Mouse (Mus musculus) activated CD4-positive, CD25-positive, alpha-beta regulatory T cell, adult 4 months (primary cell): ENCODE results near the gene Spata31d1b. TPM values are rescaled to one million over a fixed set of nuclear protein-coding genes. Genes with fewer than 3 reads are reported as not detected.
"Not testable (repeated sequence)": the region's sequence is repeated elsewhere in the genome, so short reads cannot be mapped to it uniquely, and the experiment has no call there.

ENCODE experiments used
- ATAC-seq: one replicate; pipeline ENCODE4 v1.8.0; 2017
- polyA plus RNA-seq, 2 experiments: library from polyadenylated mRNA; unstranded; fragments of 100-300 nt; shearing (Covaris generic); gene quantifications; one replicate each; pipeline ENCODE4 v1.2.1; 2017

The Spata31d1b gene
- polyA plus RNA-seq, 2 experiments from 2014 or later = not detected

- ATAC-seq = peak; percentile 78
These were observed 16.3 kb upstream of the Spata31d1b start for GRCm38 (mm10) chr13:59695781-59696180.

- no peak for ATAC-seq
These were observed 13.0 kb upstream of the Spata31d1b start for GRCm38 (mm10) chr13:59699131-59699530.

- ATAC-seq = not testable (repeated sequence)
These were observed 11.9 kb upstream of the Spata31d1b start for GRCm38 (mm10) chr13:59700137-59700536.

GRCm38 (mm10) chr13:59703514-59703913 lies 8.6 kb upstream of the Spata31d1b start:
- ATAC-seq = no peak

- ATAC-seq = peak; percentile 91
These were observed 7.5 kb upstream of the Spata31d1b start for GRCm38 (mm10) chr13:59704562-59704961.

GRCm38 (mm10) chr13:59710230-59710629 lies 1.9 kb upstream of the Spata31d1b start, which contains the start of gene Spata31d1a:
TSS of gene Spata31d1a (minus strand) at chr13:59710330.
- no peak for ATAC-seq

- ATAC-seq = peak; percentile 98
These were observed 1.6 kb downstream of the Spata31d1b start for GRCm38 (mm10) chr13:59713710-59714109.

- not testable (repeated sequence) for ATAC-seq
These were observed 6.9 kb downstream of the Spata31d1b start for GRCm38 (mm10) chr13:59718857-59719440.

- ATAC-seq = no peak
These were observed 7.4 kb downstream of the Spata31d1b start for GRCm38 (mm10) chr13:59719475-59719874.

GRCm38 (mm10) chr13:59722089-59722488 lies 10.0 kb downstream of the Spata31d1b start:
- not testable (repeated sequence) for ATAC-seq

GRCm38 (mm10) chr13:59726139-59726867 lies 14.2 kb downstream of the Spata31d1b start:
- ATAC-seq = no peak

GRCm38 (mm10) chr13:59728378-59729093 lies 16.5 kb downstream of the Spata31d1b start:
- peak; percentile 96 for ATAC-seq

- ATAC-seq = no peak
These were observed 19.6 kb downstream of the Spata31d1b start, which contains the start of gene Spata31d1d for GRCm38 (mm10) chr13:59731652-59732051. TSS of gene Spata31d1d (minus strand) at chr13:59731752.

- no peak for ATAC-seq
These were observed 21.9 kb downstream of the Spata31d1b start for GRCm38 (mm10) chr13:59733936-59734335.

- not testable (repeated sequence) for ATAC-seq
These were observed 22.3 kb downstream of the Spata31d1b start for GRCm38 (mm10) chr13:59734347-59734746.

- ATAC-seq = no peak
These were observed 23.1 kb downstream of the Spata31d1b start for GRCm38 (mm10) chr13:59735190-59735589.

GRCm38 (mm10) chr13:59738455-59738854 lies 26.4 kb downstream of the Spata31d1b start:
- no peak for ATAC-seq

GRCm38 (mm10) chr13:59739397-59739796 lies 27.3 kb downstream of the Spata31d1b start:
- no peak for ATAC-seq

GRCm38 (mm10) chr13:59741096-59741495 lies 29.0 kb downstream of the Spata31d1b start:
- ATAC-seq = no peak

- ATAC-seq = no peak
These were observed 29.6 kb downstream of the Spata31d1b start for GRCm38 (mm10) chr13:59741697-59742096.

GRCm38 (mm10) chr13:59745462-59745861 lies 33.4 kb downstream of the Spata31d1b start:
- no peak for ATAC-seq

GRCm38 (mm10) chr13:59746164-59746563 lies 34.1 kb downstream of the Spata31d1b start:
- ATAC-seq = no peak

GRCm38 (mm10) chr13:59746711-59747110 lies 34.6 kb downstream of the Spata31d1b start, which contains the start of gene 1700014D04Rik:
TSS of gene 1700014D04Rik (minus strand) at chr13:59746752.
- ATAC-seq = no peak
